Mouse (Mus musculus) E14TG2a.4 (cell line): ENCODE results near the gene Litaf.

Experiments
- CTCF ChIP-seq: conservative IDR thresholded peaks from 2 replicates; pipeline ENCODE4 v1.5.1; 2014; ENCODE audit warnings: low read length
- NANOG ChIP-seq: IDR thresholded peaks from 2 replicates; pipeline ENCODE4 v1.6.1; 2014; ENCODE audit warnings: borderline replicate concordance, low read length, mixed read lengths
- POU5F1 ChIP-seq: IDR thresholded peaks from 2 replicates; pipeline ENCODE4 v1.6.1; 2014; ENCODE audit warnings: low read length, borderline replicate concordance

DNA sequence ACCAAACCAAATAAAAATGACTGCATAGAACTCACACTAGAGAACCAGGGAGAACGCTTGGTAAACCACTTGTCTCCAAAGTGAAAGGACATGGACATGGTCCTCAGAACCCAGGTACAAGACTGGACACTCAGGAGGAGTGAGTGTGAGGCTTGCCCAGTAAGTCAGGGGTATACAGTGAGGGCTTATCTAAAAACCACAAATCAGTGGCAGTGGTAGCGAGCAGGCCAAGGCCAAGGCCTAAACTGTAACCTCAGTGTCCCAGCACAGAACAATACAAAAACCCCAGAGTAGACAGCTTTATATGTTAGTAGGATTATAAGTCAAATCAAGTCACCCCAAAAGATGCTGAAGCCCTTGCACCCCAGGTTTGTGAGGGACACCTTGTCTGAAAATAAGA is 154.9 kb downstream of the Litaf start:
- TF ChIP-seq NANOG (no peak), CTCF (no peak), POU5F1 (no peak)
